Mouse (Mus musculus) neural tube, embryonic 15.5 days (tissue): ENCODE results near the gene Ccdc88c. TPM values are rescaled to one million over a fixed set of nuclear protein-coding genes. Genes with fewer than 3 reads are reported as not detected.

ENCODE experiments used
- ATAC-seq: fragments of 200-750 bp; cut with Nextera tagmentation; 2 replicates; pipeline ENCODE4 v1.8.0; 2017; ENCODE audit warnings: mild to moderate bottlenecking, moderate TSS enrichment, moderate library complexity; ENCODE audit not compliant: low FRiP score
- H3K27ac ChIP-seq: fragments of 300-500 bp; sonication (generic); replicated peaks from 2 replicates; pipeline ENCODE4 v1.5.1; 2015; ENCODE audit warnings: mild to moderate bottlenecking, inconsistent platforms
- H3K27me3 ChIP-seq: fragments of 300-500 bp; sonication (generic); replicated peaks from 2 replicates; pipeline ENCODE4 v1.6.1; 2015; ENCODE audit warnings: inconsistent platforms
- H3K36me3 ChIP-seq: fragments of 300-500 bp; sonication (generic); 2 replicates; pipeline ENCODE4 v1.6.1; 2015; ENCODE audit warnings: inconsistent platforms
- H3K4me1 ChIP-seq: fragments of 300-500 bp; sonication (generic); 2 replicates; pipeline ENCODE4 v1.6.1; 2015; ENCODE audit warnings: inconsistent platforms
- H3K4me2 ChIP-seq: fragments of 300-500 bp; sonication (generic); 2 replicates; pipeline ENCODE4 v1.6.1; 2015; ENCODE audit warnings: inconsistent platforms, mild to moderate bottlenecking, moderate library complexity
- H3K4me3 ChIP-seq: fragments of 300-500 bp; sonication (generic); replicated peaks from 2 replicates; pipeline ENCODE4 v1.5.1; 2015; ENCODE audit warnings: mild to moderate bottlenecking, inconsistent platforms
- H3K9ac ChIP-seq: fragments of 300-500 bp; sonication (generic); replicated peaks from 2 replicates; pipeline ENCODE4 v1.6.1; 2015; ENCODE audit warnings: mild to moderate bottlenecking, inconsistent platforms
- H3K9me3 ChIP-seq: fragments of 300-500 bp; sonication (generic); replicated peaks from 2 replicates; pipeline ENCODE4 v1.6.1; 2016; ENCODE audit warnings: inconsistent platforms
- WGBS: fragments of 180-500 bp; shearing (Covaris S2); methylation state at CpG from one replicate; pipeline ENCODE4 v1.1.7; 2015; ENCODE audit warnings: mixed read lengths; 5-methylcytosine and 5-hydroxymethylcytosine counted together
- polyA plus RNA-seq: library from polyadenylated mRNA; unstranded; fragments of >200 nt; fragmentation: Nextera tagmentation; extraction: Ambion mirVana; gene quantifications from 2 replicates; pipeline ENCODE4 v1.2.1, GENCODE M21; 2015

Gene Ccdc88c
- polyA plus RNA-seq, 1 experiment from 2014 or later, result 9.6 TPM

DNA sequence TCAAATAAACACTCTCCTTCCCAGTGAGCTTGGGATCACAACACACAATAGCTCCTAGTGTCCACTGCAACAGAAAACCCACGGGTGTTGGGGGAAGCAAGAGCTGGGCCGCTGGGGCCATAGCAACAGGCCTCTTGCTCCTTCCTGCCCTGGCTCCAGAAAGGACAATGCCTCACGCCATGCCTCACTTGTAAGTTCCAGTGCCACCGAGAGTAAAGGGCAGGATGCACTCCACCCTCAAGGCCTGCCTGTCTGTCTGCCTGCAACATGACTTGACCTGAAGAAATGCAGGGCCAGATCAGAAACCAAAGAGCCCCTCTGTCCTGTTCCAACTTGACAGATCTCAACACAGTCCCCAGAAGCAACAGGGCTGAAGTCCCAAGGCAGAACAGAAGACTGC is 72.0 kb downstream of the Ccdc88c start:
- H3K27me3 ChIP-seq, result peaks cover 7% of the 10 kb centered on the region; the same call in 1 of the 2 replicates
- H3K36me3 ChIP-seq, result no peaks in the 10 kb centered on the region
- H3K4me3 ChIP-seq, result no peak overlapping the region
- peak overlapping the region; percentile 56 for H3K27ac ChIP-seq
- H3K9me3 ChIP-seq, result no peaks in the 10 kb centered on the region
- no peak overlapping the region for H3K4me2 ChIP-seq
- 42% methylated on average over 4 of the region's 4 CpGs for WGBS
- peaks cover 44% of the 10 kb centered on the region for H3K4me1 ChIP-seq
- ATAC-seq, result no peak
- no peak overlapping the region for H3K9ac ChIP-seq

- no peak for ATAC-seq
- WGBS, result 95% methylated on average over 2 of the region's 2 CpGs
- no peak overlapping the region for H3K4me3 ChIP-seq
- H3K9ac ChIP-seq, result no peak overlapping the region
- H3K4me1 ChIP-seq, result peaks cover 44% of the 10 kb centered on the region
- 0 out of 2 replicates have a peak overlapping the region, but pooled peaks have one; percentile 56 for H3K27ac ChIP-seq
- H3K36me3 ChIP-seq, result no peaks in the 10 kb centered on the region
- no peaks in the 10 kb centered on the region for H3K9me3 ChIP-seq
- peaks cover 7% of the 10 kb centered on the region; the same call in 1 of the 2 replicates for H3K27me3 ChIP-seq
- H3K4me2 ChIP-seq, result no peak overlapping the region
Measured at GRCm38 (mm10) chr12:100956028-100956427, 72.8 kb downstream of the Ccdc88c start.

DNA sequence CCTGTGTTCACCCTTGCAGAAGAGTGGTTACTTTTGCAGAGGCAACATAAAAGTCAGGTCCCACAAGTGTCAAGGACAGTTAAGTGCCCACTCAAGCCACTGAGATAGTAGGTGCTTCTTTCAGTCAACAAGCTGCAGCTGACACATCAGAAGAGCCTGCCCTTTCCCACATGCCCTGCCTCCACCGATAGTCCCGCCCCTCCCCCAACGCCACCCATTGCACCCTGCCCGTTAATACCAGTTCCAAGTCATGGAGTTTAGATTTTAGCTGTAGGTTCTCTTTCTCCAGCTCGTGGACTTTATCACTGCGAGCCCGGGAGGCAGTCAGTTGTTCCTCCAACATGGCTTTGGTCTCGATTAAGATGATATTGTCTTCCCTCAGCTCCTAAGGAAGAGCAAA is 74.9 kb downstream of the Ccdc88c start:
- WGBS, result 87% methylated on average over 8 of the region's 8 CpGs
- no peak for ATAC-seq
- H3K36me3 ChIP-seq, result no peaks in the 10 kb centered on the region

DNA sequence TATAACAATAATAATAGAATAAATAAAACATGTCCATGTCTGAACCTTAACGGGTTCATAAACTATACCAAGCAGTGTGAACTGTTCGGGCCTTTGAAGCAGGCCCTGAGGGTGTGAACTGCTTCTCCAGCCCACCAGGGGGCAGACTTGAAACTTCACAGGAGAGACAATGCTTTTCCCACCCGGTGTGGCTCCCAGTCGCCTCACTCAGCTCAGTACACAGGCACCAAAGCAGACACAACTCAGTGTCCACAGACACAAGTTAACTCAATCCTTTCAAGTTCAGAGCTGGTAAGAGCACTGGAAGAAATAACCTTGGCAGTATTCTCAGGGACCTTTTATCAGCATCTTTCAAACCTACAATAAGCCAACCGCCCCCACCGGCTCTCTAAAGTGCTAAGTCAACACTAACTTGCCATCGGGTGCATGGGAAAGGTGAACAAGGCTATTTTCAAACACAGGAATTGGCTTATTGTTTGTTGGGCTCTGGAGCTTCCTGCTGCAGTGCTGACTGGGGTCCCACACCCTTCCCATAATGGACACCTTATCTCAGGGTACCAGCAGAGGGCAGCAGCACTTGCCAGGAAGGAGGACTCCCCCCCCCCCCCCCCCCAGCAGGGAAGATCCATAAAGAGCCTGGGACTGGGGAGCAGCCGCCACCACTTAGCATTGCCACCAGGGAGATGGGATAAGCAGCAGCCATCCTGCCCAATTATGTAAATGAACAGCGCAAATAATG is 76.5 kb downstream of the Ccdc88c start:
- Histone ChIP-seq H3K4me1 (peaks cover 26% of the 10 kb centered on the region), H3K9ac (no peak overlapping the region; the same call in 1 of the 2 replicates), H3K4me2 (peak overlapping the region; percentile 13; the same call in 1 of the 2 replicates), H3K36me3 (0 out of 2 replicates have a peak, but pooled peaks cover 3% of the 10 kb centered on the region), H3K27ac (0 out of 2 replicates have a peak overlapping the region, but pooled peaks have one; percentile 45), H3K4me3 (no peak overlapping the region), H3K9me3 (no peaks in the 10 kb centered on the region), H3K27me3 (peaks cover 6% of the 10 kb centered on the region; the same call in 1 of the 2 replicates)
- 30% methylated on average over 9 of the region's 9 CpGs for WGBS
- peak; percentile 79 for ATAC-seq

More for the DNA sequence above, 74.9 kb downstream of the Ccdc88c start:
- peaks cover 7% of the 10 kb centered on the region; the same call in 1 of the 2 replicates for H3K27me3 ChIP-seq
- H3K4me2 ChIP-seq, result no peak overlapping the region
- H3K27ac ChIP-seq, result no peak overlapping the region
- H3K9me3 ChIP-seq, result no peaks in the 10 kb centered on the region
- H3K9ac ChIP-seq, result no peak overlapping the region
- H3K4me1 ChIP-seq, result peaks cover 41% of the 10 kb centered on the region
- H3K4me3 ChIP-seq, result no peak overlapping the region

DNA sequence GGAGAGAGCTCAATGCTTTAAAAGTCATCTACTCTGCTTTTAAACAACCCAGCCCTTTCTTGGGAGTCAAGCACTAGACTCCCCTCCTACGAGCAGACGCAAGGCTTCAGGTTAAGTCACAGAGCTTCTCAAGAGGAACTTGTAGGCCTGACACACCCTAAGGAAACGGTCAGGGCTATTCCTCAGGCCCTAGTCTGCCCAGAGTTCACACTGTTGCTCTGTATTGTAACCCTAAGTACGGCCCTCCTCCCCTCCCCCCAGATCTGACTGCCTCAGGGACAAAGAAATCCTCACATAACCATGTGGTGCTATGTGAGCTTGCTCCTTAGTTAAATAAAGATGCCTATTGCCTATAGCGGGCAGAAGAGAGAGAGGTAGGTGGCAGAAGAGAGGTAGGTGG is 79.7 kb downstream of the Ccdc88c start:
- no peaks in the 10 kb centered on the region for H3K27me3 ChIP-seq
- H3K9me3 ChIP-seq, result no peaks in the 10 kb centered on the region
- no peak overlapping the region for H3K27ac ChIP-seq
- no peak overlapping the region for H3K4me3 ChIP-seq
- no peak overlapping the region for H3K9ac ChIP-seq
- H3K4me2 ChIP-seq, result no peak overlapping the region
- WGBS, result 81% methylated on average over 5 of the region's 5 CpGs
- H3K4me1 ChIP-seq, result peaks cover 13% of the 10 kb centered on the region
- peaks cover 30% of the 10 kb centered on the region for H3K36me3 ChIP-seq
- no peak for ATAC-seq

DNA sequence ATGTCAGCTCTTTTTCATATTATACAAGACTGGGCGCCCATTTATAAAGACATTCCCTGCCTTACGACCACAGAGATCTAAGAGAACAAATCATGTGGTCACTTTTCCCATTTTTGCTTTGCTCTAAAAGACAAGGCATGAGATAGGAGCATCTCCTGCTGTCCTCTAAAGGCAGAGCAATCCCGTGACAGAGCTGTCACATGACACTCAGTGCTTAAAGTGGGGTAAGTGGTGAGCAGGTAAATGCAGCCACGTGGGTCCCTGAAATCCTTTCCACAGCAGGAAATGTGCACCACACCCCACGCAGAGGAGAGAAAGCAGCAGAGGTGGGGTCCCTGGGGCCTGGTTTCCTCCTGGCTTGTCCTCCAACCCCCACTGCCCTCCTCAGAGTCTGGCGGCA is 80.8 kb downstream of the Ccdc88c start:
- Histone ChIP-seq H3K36me3 (peaks cover 37% of the 10 kb centered on the region), H3K9me3 (no peaks in the 10 kb centered on the region)
- WGBS, result 96% methylated on average over 6 of the region's 6 CpGs

DNA sequence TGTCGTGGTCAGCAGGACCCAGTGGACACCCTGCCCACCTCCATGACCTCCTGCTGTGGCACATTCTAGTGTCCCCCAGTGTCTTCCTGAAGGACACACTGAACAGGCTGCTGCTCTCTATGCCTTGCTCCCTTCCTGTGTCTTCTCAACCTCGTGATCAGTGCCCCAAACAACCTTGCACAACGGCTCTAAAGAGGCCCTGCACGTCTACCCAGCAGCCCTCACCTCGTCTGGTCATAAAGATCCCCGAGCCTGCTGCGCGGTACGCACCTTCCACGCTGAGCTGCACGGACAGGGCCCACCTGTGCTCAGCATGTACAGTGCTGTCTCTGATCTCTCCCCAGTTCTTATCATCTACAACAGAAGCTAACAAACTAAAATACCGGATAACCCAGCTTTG is 82.9 kb downstream of the Ccdc88c start:
- no peaks in the 10 kb centered on the region for H3K27me3 ChIP-seq
- no peaks in the 10 kb centered on the region for H3K9me3 ChIP-seq
- H3K9ac ChIP-seq, result no peak overlapping the region
- no peaks in the 10 kb centered on the region for H3K4me1 ChIP-seq
- peaks cover 46% of the 10 kb centered on the region for H3K36me3 ChIP-seq
- no peak for ATAC-seq
- no peak overlapping the region for H3K4me2 ChIP-seq
- WGBS, result 91% methylated on average over 12 of the region's 12 CpGs
- H3K4me3 ChIP-seq, result no peak overlapping the region
- no peak overlapping the region for H3K27ac ChIP-seq

More for the DNA sequence above, 80.8 kb downstream of the Ccdc88c start:
- H3K4me1 ChIP-seq, result peaks cover 9% of the 10 kb centered on the region
- H3K4me2 ChIP-seq, result no peak overlapping the region
- H3K4me3 ChIP-seq, result no peak overlapping the region
- no peak overlapping the region for H3K9ac ChIP-seq
- no peaks in the 10 kb centered on the region for H3K27me3 ChIP-seq
- no peak overlapping the region for H3K27ac ChIP-seq
- no peak for ATAC-seq

DNA sequence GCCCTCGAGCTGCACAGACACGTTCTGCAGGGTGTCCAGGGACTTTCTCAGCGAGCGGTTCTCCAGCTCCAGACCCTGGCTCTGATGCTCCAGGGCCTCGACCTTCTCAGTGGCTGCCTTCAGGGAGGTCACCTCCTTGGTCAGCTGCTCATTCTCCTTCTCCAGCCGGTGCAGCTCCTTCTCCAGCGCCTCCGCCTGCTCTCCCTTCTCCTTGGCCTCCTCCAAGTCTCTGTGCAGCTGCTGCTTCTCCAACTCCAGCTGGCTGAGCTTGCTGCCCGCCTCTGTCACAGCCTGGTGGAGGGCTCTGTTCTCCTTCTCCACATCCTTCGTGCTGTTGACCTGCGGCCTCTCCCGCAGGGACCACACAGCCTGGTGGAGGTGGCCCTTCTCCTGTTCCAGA is 83.4 kb downstream of the Ccdc88c start:
- H3K27ac ChIP-seq, result no peak overlapping the region
- H3K27me3 ChIP-seq, result no peaks in the 10 kb centered on the region
- H3K4me1 ChIP-seq, result no peaks in the 10 kb centered on the region
- no peak for ATAC-seq
- H3K9ac ChIP-seq, result no peak overlapping the region
- no peak overlapping the region for H3K4me2 ChIP-seq
- H3K9me3 ChIP-seq, result no peaks in the 10 kb centered on the region
- no peak overlapping the region for H3K4me3 ChIP-seq
- WGBS, result 90% methylated on average over 12 of the region's 12 CpGs
- H3K36me3 ChIP-seq, result peaks cover 50% of the 10 kb centered on the region

DNA sequence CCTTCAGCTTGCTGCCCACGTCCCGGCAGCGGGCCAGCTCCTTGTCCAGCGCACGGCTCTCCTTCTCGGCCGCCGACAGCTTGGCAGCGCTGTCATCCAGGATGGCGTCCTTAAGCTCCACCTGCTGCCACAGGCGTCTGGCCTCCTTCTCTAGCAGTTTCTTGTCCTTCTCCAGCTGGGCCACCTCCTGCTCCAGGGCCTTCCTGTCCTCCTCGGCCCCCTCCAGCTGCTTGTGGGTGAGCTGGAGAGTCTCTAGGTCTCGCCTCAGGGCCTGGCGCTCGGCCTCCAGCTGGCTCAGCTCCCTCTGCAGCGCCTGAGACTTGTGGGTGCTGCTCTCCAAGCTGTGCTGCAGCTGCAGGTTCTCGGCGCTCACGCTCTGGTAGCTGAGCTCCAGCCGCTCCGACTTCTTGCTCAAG is 83.9 kb downstream of the Ccdc88c start:
- Histone ChIP-seq H3K9me3 (no peaks in the 10 kb centered on the region), H3K4me1 (no peaks in the 10 kb centered on the region), H3K36me3 (peaks cover 52% of the 10 kb centered on the region), H3K4me2 (no peak overlapping the region), H3K9ac (no peak overlapping the region), H3K27me3 (no peaks in the 10 kb centered on the region), H3K4me3 (no peak overlapping the region), H3K27ac (no peak overlapping the region)
- WGBS, result 93% methylated on average over 21 of the region's 21 CpGs
- no peak for ATAC-seq

DNA sequence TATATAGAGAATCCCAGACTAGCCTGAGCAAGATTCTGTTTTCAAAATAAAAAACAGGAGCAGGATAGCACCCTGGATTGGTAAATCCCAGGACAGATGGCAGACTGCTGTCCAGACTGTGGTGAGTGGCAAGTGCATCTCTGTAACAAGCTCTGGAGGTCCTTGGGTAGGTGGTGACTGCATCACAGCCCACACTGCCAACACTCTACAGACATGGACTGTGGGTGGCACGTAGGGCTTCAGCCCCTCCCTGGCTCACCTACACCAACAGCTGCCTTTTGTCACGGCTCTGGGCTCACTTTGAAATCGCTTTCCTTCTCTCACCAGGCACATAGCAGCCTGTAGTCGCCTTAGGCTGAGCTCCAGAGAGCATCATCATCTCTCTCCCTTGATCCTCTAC is 85.7 kb downstream of the Ccdc88c start:
- H3K4me2 ChIP-seq, result no peak overlapping the region
- no peak overlapping the region for H3K4me3 ChIP-seq
- H3K27ac ChIP-seq, result no peak overlapping the region
- no peaks in the 10 kb centered on the region for H3K9me3 ChIP-seq
- peaks cover 66% of the 10 kb centered on the region for H3K36me3 ChIP-seq
- H3K4me1 ChIP-seq, result no peaks in the 10 kb centered on the region
- 86% methylated on average over 4 of the region's 4 CpGs for WGBS
- ATAC-seq, result no peak
- H3K27me3 ChIP-seq, result no peaks in the 10 kb centered on the region
- H3K9ac ChIP-seq, result no peak overlapping the region

GRCm38 (mm10) chr12:100941361-100941760 is 87.5 kb downstream of the Ccdc88c start:
- Histone ChIP-seq H3K9ac (no peak overlapping the region), H3K27ac (no peak overlapping the region), H3K9me3 (no peaks in the 10 kb centered on the region), H3K4me3 (no peak overlapping the region), H3K36me3 (peaks cover 56% of the 10 kb centered on the region), H3K4me2 (no peak overlapping the region), H3K4me1 (no peaks in the 10 kb centered on the region), H3K27me3 (no peaks in the 10 kb centered on the region)
- no peak for ATAC-seq
- 91% methylated on average over 3 of the region's 3 CpGs for WGBS
